Mouse (Mus musculus) testis, adult 2 months (tissue): ENCODE measurements around the gene Cd59b.

Source experiments
- CTCF ChIP-seq: fragments of 200-500 bp; IDR thresholded peaks from 2 replicates; pipeline ENCODE4 v1.5.1; 2012; ENCODE audit warnings: low read depth, mild to moderate bottlenecking, inconsistent platforms, low read length, moderate library complexity; ENCODE audit not compliant: control insufficient read depth, insufficient read depth, insufficient replicate concordance
- POLR2A ChIP-seq: fragments of 200-500 bp; IDR thresholded peaks from 2 replicates; pipeline ENCODE4 v1.6.1; 2012; ENCODE audit warnings: low read depth, mild to moderate bottlenecking, inconsistent platforms, low read length, moderate library complexity; ENCODE audit not compliant: control insufficient read depth

- no peak for TF ChIP-seq CTCF
- TF ChIP-seq POLR2A: no peak
These were observed 45.2 kb downstream of the Cd59b start for GRCm38 (mm10) chr2:104114898-104115297.
